Mouse (Mus musculus) stomach, embryonic 16.5 days (tissue): ENCODE data around the gene Ctc1. TPM values are rescaled to one million over a fixed set of nuclear protein-coding genes. Genes with fewer than 3 reads are reported as not detected.
"Not testable (repeated sequence)": the region's sequence is repeated elsewhere in the genome, so short reads cannot be mapped to it uniquely, and the experiment has no call there.

Experiments
- ATAC-seq: fragments of 200-750 bp; cut with Nextera tagmentation; 2 replicates; pipeline ENCODE4 v1.8.0; 2017; ENCODE audit warnings: moderate number of reproducible peaks, moderate TSS enrichment; ENCODE audit not compliant: insufficient read depth, low FRiP score
- H3K27ac ChIP-seq: fragments of 300-500 bp; sonication (generic); 2 replicates; pipeline ENCODE4 v1.5.1; 2014; ENCODE audit warnings: low read length
- H3K27me3 ChIP-seq: fragments of 300-500 bp; sonication (generic); 2 replicates; pipeline ENCODE4 v1.6.1; 2014; ENCODE audit warnings: low read length, control low read depth, mixed read lengths; ENCODE audit not compliant: control insufficient read depth, insufficient read depth
- H3K36me3 ChIP-seq: fragments of 300-500 bp; sonication (generic); 2 replicates; pipeline ENCODE4 v1.6.1; 2014; ENCODE audit warnings: low read length; ENCODE audit not compliant: control insufficient read depth, insufficient read depth
- H3K4me1 ChIP-seq: fragments of 300-500 bp; sonication (generic); 2 replicates; pipeline ENCODE4 v1.6.1; 2014; ENCODE audit warnings: low read length, control low read depth, mixed read lengths; ENCODE audit not compliant: control insufficient read depth, insufficient read depth
- H3K4me2 ChIP-seq: fragments of 300-500 bp; sonication (generic); 2 replicates; pipeline ENCODE4 v1.6.1; 2014; ENCODE audit warnings: low read depth, low read length, mixed read lengths
- H3K4me3 ChIP-seq: fragments of 300-500 bp; sonication (generic); replicated peaks from 2 replicates; pipeline ENCODE4 v1.5.1; 2014; ENCODE audit warnings: mild to moderate bottlenecking, low read length
- H3K9ac ChIP-seq: fragments of 300-500 bp; sonication (generic); 2 replicates; pipeline ENCODE4 v1.6.1; 2014; ENCODE audit warnings: low read length
- H3K9me3 ChIP-seq: fragments of 300-500 bp; sonication (generic); replicated peaks from 2 replicates; pipeline ENCODE4 v1.6.1; 2016; ENCODE audit warnings: low read length, control low read depth; ENCODE audit not compliant: control insufficient read depth
- WGBS: fragments of 180-500 bp; shearing (Covaris S2); extraction: QIAGEN DNeasy Blood & Tissue Kit; methylation state at CpG from one replicate; pipeline ENCODE4 v1.1.7; 2014; 5-methylcytosine and 5-hydroxymethylcytosine counted together
- polyA plus RNA-seq: library from polyadenylated mRNA; unstranded; fragments of >200 nt; fragmentation: Nextera tagmentation; extraction: Ambion mirVana; gene quantifications from 2 replicates; pipeline ENCODE4 v1.2.1, GENCODE M21; 2015

The Ctc1 gene
- polyA plus RNA-seq, 1 experiment from 2014 or later = 34.5 TPM

GRCm38 (mm10) chr11:69002782-69003181 lies 12.9 kb upstream of the Ctc1 start:
- 90% methylated on average over 4 of the region's 4 CpGs for WGBS
- not testable (repeated sequence) for H3K27me3 ChIP-seq, H3K4me3 ChIP-seq, H3K4me2 ChIP-seq, ATAC-seq, H3K9me3 ChIP-seq, H3K4me1 ChIP-seq, H3K27ac ChIP-seq, H3K9ac ChIP-seq
- H3K36me3 ChIP-seq = peaks cover 20% of the 10 kb centered on the region

- peaks cover 20% of the 10 kb centered on the region for H3K36me3 ChIP-seq
- no peak overlapping the region for H3K9ac ChIP-seq
- H3K27ac ChIP-seq = no peak overlapping the region
- H3K4me2 ChIP-seq = no peak overlapping the region
- H3K4me3 ChIP-seq = no peak overlapping the region
- no peak for ATAC-seq
- H3K4me1 ChIP-seq = peaks cover 9% of the 10 kb centered on the region
- H3K9me3 ChIP-seq = no peaks in the 10 kb centered on the region
- no peaks in the 10 kb centered on the region for H3K27me3 ChIP-seq
- 55% methylated on average over 4 of the region's 4 CpGs for WGBS
Measured at GRCm38 (mm10) chr11:69003592-69003991, 12.1 kb upstream of the Ctc1 start.

GRCm38 (mm10) chr11:69005193-69005592 lies 10.5 kb upstream of the Ctc1 start:
- H3K9me3 ChIP-seq = no peaks in the 10 kb centered on the region
- peaks cover 14% of the 10 kb centered on the region for H3K36me3 ChIP-seq
- ATAC-seq = no peak
- H3K4me1 ChIP-seq = peaks cover 9% of the 10 kb centered on the region
- no peak overlapping the region for H3K27ac ChIP-seq
- no peak overlapping the region for H3K4me2 ChIP-seq
- H3K4me3 ChIP-seq = no peak overlapping the region
- WGBS = 85% methylated on average over 7 of the region's 7 CpGs
- H3K9ac ChIP-seq = no peak overlapping the region
- H3K27me3 ChIP-seq = no peaks in the 10 kb centered on the region

GRCm38 (mm10) chr11:69006575-69006974 lies 9.1 kb upstream of the Ctc1 start:
- H3K9ac ChIP-seq, H3K36me3 ChIP-seq, H3K9me3 ChIP-seq, H3K4me2 ChIP-seq, H3K27ac ChIP-seq, H3K4me3 ChIP-seq, ATAC-seq, H3K27me3 ChIP-seq: not testable (repeated sequence)
- peaks cover 15% of the 10 kb centered on the region for H3K4me1 ChIP-seq

GRCm38 (mm10) chr11:69008182-69009121 lies 7.3 kb upstream of the Ctc1 start, which contains the start of gene Pfas:
TSS of gene Pfas (minus strand) at chr11:69008460.
- WGBS = 8% methylated on average over 38 of the region's 38 CpGs
- Histone ChIP-seq H3K27me3 (no peaks in the 10 kb centered on the region), H3K4me3 (peak within 1 kb of the TSS; percentile 86), H3K36me3 (no peaks in the 10 kb centered on the region), H3K9ac (peak within 1 kb of the TSS; percentile 74), H3K27ac (peak within 1 kb of the TSS; percentile 72), H3K9me3 (no peaks in the 10 kb centered on the region), H3K4me1 (peaks cover 15% of the 10 kb centered on the region), H3K4me2 (peak within 1 kb of the TSS; percentile 66)
- ATAC-seq = peak; percentile 86

- no peak overlapping the region for H3K9ac ChIP-seq
- WGBS = 89% methylated on average over 1 of the region's 1 CpGs
Measured at GRCm38 (mm10) chr11:69009508-69009907, 6.2 kb upstream of the Ctc1 start.

GRCm38 (mm10) chr11:69010400-69011323 lies 5.0 kb upstream of the Ctc1 start:
- Histone ChIP-seq H3K9ac (no peak overlapping the region), H3K4me3 (no peak overlapping the region), H3K9me3 (no peaks in the 10 kb centered on the region), H3K27ac (no peak overlapping the region), H3K36me3 (no peaks in the 10 kb centered on the region), H3K4me1 (peaks cover 15% of the 10 kb centered on the region), H3K27me3 (no peaks in the 10 kb centered on the region), H3K4me2 (peak overlapping the region; percentile 82; the same call in 1 of the 2 replicates)
- WGBS = 87% methylated on average over 15 of the region's 15 CpGs
- ATAC-seq = no peak

More at GRCm38 (mm10) chr11:69009508-69009907, 6.2 kb upstream of the Ctc1 start:
- H3K4me3 ChIP-seq = no peak overlapping the region
- no peaks in the 10 kb centered on the region for H3K36me3 ChIP-seq
- H3K4me1 ChIP-seq = peaks cover 15% of the 10 kb centered on the region
- H3K27me3 ChIP-seq = no peaks in the 10 kb centered on the region
- H3K9me3 ChIP-seq = no peaks in the 10 kb centered on the region
- H3K27ac ChIP-seq = no peak overlapping the region
- no peak for ATAC-seq
- no peak overlapping the region for H3K4me2 ChIP-seq

- H3K4me3 ChIP-seq = peak overlapping the region; percentile 56
- WGBS = 52% methylated on average over 2 of the region's 2 CpGs
Measured at GRCm38 (mm10) chr11:69011445-69011844, 4.3 kb upstream of the Ctc1 start.

More at GRCm38 (mm10) chr11:69011445-69011844, 4.3 kb upstream of the Ctc1 start:
- not testable (repeated sequence) for H3K36me3 ChIP-seq, H3K27ac ChIP-seq, ATAC-seq, H3K9me3 ChIP-seq, H3K27me3 ChIP-seq
- Histone ChIP-seq H3K9ac (peak overlapping the region; percentile 21; the same call in 1 of the 2 replicates), H3K4me1 (peaks cover 16% of the 10 kb centered on the region), H3K4me2 (peak overlapping the region; percentile 82)
